Comparison of ENCODE assay signal across 11 mouse cellular contexts in genomic region chr2:105238775-105239174, GRCm38 (mm10). TPM values are rescaled to one million over a fixed set of nuclear protein-coding genes. Genes with fewer than 3 reads are reported as not detected.
DNase-seq lines count a peak whose midpoint lies in the region; ATAC-seq lines count a peak whose summit lies in the region.
"Had no signal": no experiment of that assay in that cellular context is flagged by ENCODE, and none has a peak within 500 bp of the region (broad histone marks: within the 10 kb centered on the region; RNA-seq: fewer than 3 reads in every experiment).

No protein-coding gene starts in this region.

- peak; percentile 63 for ATAC-seq in hindbrain, embryonic 11.5 days (ENCODE audit: low FRiP score)
- ATAC-seq in midbrain, embryonic 15.5 days (replicated peaks) = peak; percentile 71
- ATAC-seq in monocyte, adult 5-6 weeks (replicated peaks; ENCODE audit: insufficient number of reproducible peaks, low FRiP score, low TSS enrichment, poor library complexity, severe bottlenecking) = no peak

- H3K4me3 ChIP-seq in hindbrain, embryonic 11.5 days (ENCODE audit: low read depth, low read length) = no peak overlapping the region
- no peak overlapping the region for H3K4me3 ChIP-seq in midbrain, embryonic 15.5 days
- H3K4me3 ChIP-seq: embryonic facial prominence, embryonic 12.5 days had no signal

- H3K27ac ChIP-seq in hindbrain, embryonic 11.5 days (ENCODE audit: low read depth, low read length) = no peak overlapping the region
- H3K27ac ChIP-seq in midbrain, embryonic 15.5 days = no peak overlapping the region
- H3K27ac ChIP-seq: embryonic facial prominence, embryonic 12.5 days had no signal

- H3K36me3 ChIP-seq in hindbrain, embryonic 11.5 days (ENCODE audit: control insufficient read depth, insufficient read depth, low read length) = no peaks in the 10 kb centered on the region
- no peaks in the 10 kb centered on the region for H3K36me3 ChIP-seq in midbrain, embryonic 15.5 days (replicated peaks)
- H3K36me3 ChIP-seq: embryonic facial prominence, embryonic 12.5 days had no signal

- WGBS in hindbrain, embryonic 11.5 days = 25% methylated on average over 3 of the region's 3 CpGs
- 26% methylated on average over 3 of the region's 3 CpGs for WGBS in midbrain, embryonic 15.5 days

- DNase-seq in right cerebral cortex, adult 18-20 months = peak; percentile 18
- DNase-seq in right cerebral cortex, postnatal 14 days = no peak
- peak; percentile 26 for DNase-seq in cerebellum, adult 9-10 months
- peak; percentile 68 for DNase-seq in hindbrain, embryonic 11.5 days (ENCODE audit: low spot score)
- DNase-seq in layer of hippocampus, postnatal 10 days (ENCODE audit: low spot score in 2 of 2) = peak; percentile 32 to 35
- no peak for DNase-seq in natural killer cell, adult 2 months (ENCODE audit: low spot score in 2 of 2)

- no peak overlapping the region for H3K9ac ChIP-seq in hindbrain, embryonic 11.5 days (ENCODE audit: low read depth, low read length)
- no peak overlapping the region for H3K9ac ChIP-seq in midbrain, embryonic 15.5 days
- H3K9ac ChIP-seq: embryonic facial prominence, embryonic 12.5 days had no signal

- no peak overlapping the region for H3K4me2 ChIP-seq in hindbrain, embryonic 11.5 days (replicated peaks; ENCODE audit: low read depth, low read length)
- H3K4me2 ChIP-seq in midbrain, embryonic 15.5 days = no peak overlapping the region
- H3K4me2 ChIP-seq: embryonic facial prominence, embryonic 12.5 days had no signal

- no peaks in the 10 kb centered on the region for H3K27me3 ChIP-seq in hindbrain, embryonic 11.5 days (ENCODE audit: control insufficient read depth, insufficient read depth, low read length)
- H3K27me3 ChIP-seq in midbrain, embryonic 15.5 days (replicated peaks) = no peaks in the 10 kb centered on the region
- H3K27me3 ChIP-seq: embryonic facial prominence, embryonic 12.5 days had no signal

- H3K4me1 ChIP-seq in hindbrain, embryonic 11.5 days (replicated peaks; ENCODE audit: control insufficient read depth, insufficient read depth, low read length) = no peaks in the 10 kb centered on the region
- no peaks in the 10 kb centered on the region for H3K4me1 ChIP-seq in midbrain, embryonic 15.5 days

- no peaks in the 10 kb centered on the region for H3K9me3 ChIP-seq in hindbrain, embryonic 11.5 days (ENCODE audit: control insufficient read depth, low read length)
- no peaks in the 10 kb centered on the region for H3K9me3 ChIP-seq in midbrain, embryonic 15.5 days
- H3K9me3 ChIP-seq: embryonic facial prominence, embryonic 12.5 days had no signal

RNA-seq across cellular contexts. Expression of gene Them7, which starts 14.7 kb away (rescaled TPM):
- 0.15 and 0.17 TPM in 2 replicates for polyA plus RNA-seq in hindbrain, embryonic 11.5 days (2014; fragmentation: Nextera tagmentation; extraction: Ambion mirVana)
- not detected for total RNA-seq in layer of hippocampus, postnatal 10 days (2021)
- polyA plus RNA-seq in midbrain, embryonic 15.5 days (2015; fragmentation: Nextera tagmentation; extraction: Ambion mirVana) = not detected in 2 replicates
- not detected in 3 replicates for total RNA-seq in monocyte, adult 5-6 weeks (2017)
- total RNA-seq: layer of hippocampus, postnatal 25 days had no signal
- polyA plus RNA-seq: small intestine, adult 2 months had no signal

Comparison
In these comparisons a context has a peak if more than half of its experiments do, and no peak if none do; other contexts are left out.
1. DNase-seq: peak in right cerebral cortex, adult 18-20 months (single experiment), cerebellum, adult 9-10 months (single experiment), hindbrain, embryonic 11.5 days (single experiment) and layer of hippocampus, postnatal 10 days (2 of 2); none in right cerebral cortex, postnatal 14 days (single experiment) and natural killer cell, adult 2 months (0 of 2).